Mouse (Mus musculus) hematopoietic stem cell, adult 5-6 weeks (primary cell): Measurements from ENCODE around the gene Pgam2. TPM values are rescaled to one million over a fixed set of nuclear protein-coding genes. Genes with fewer than 3 reads are reported as not detected.

ENCODE experiments used
- ATAC-seq, 2 experiments: fragments of 125-278 bp in 1 of 2; replicated peaks in 1 of 2; 2 replicates each; pipeline ENCODE4 v1.8.0; 2016 to 2017; ENCODE audit warnings: inconsistent platforms in 2 of 2, mild to moderate bottlenecking in 2 of 2, moderate number of reproducible peaks in 2 of 2, low read depth in 1 of 2, moderate TSS enrichment in 1 of 2; ENCODE audit not compliant: low FRiP score in 2 of 2, poor library complexity in 2 of 2, severe bottlenecking in 2 of 2, insufficient read depth in 1 of 2, low TSS enrichment in 1 of 2
- total RNA-seq: library from RNA; stranded (forward); fragments of 172-1452, 232-1000 nt; gene quantifications from 2 replicates; pipeline ENCODE4 v1.2.3, GENCODE M21; 2017

Pgam2 gene
- total RNA-seq, result 1.2 TPM in 1 of 2 replicates, not detected in the other

GRCm38 (mm10) chr11:5803551-5803981 is at the start of gene Pgam2:
Gene Pgam2 (minus strand): TSS chr11:5803733.
- ATAC-seq, result no peak

- no peak for ATAC-seq
These were observed 48.8 kb upstream of the Pgam2 start for GRCm38 (mm10) chr11:5852314-5852713.

- ATAC-seq, result no peak
These were observed 47.6 kb upstream of the Pgam2 start for GRCm38 (mm10) chr11:5851021-5851736.

- ATAC-seq, result no peak
These were observed 46.9 kb upstream of the Pgam2 start for GRCm38 (mm10) chr11:5850452-5850851.

- ATAC-seq, result no peak
These were observed 45.8 kb upstream of the Pgam2 start for GRCm38 (mm10) chr11:5849316-5849715.

- no peak for ATAC-seq
These were observed 45.2 kb upstream of the Pgam2 start for GRCm38 (mm10) chr11:5848741-5849140.

- ATAC-seq, result peak; percentile 36 to 42; a peak in 2 of 4 replicates
These were observed 43.3 kb upstream of the Pgam2 start for GRCm38 (mm10) chr11:5846639-5847345.

- no peak for ATAC-seq
These were observed 39.6 kb upstream of the Pgam2 start for GRCm38 (mm10) chr11:5843131-5843530.

- no peak for ATAC-seq
These were observed 38.2 kb upstream of the Pgam2 start for GRCm38 (mm10) chr11:5841751-5842150.

- ATAC-seq, result no peak
These were observed 36.8 kb upstream of the Pgam2 start for GRCm38 (mm10) chr11:5840346-5840745.

- ATAC-seq, result peak; percentile 84 to 92
These were observed 34.0 kb upstream of the Pgam2 start, which contains the start of gene Polm for GRCm38 (mm10) chr11:5837251-5838246. Gene Polm (minus strand): TSS chr11:5838016.

- ATAC-seq, result no peak
These were observed 32.6 kb upstream of the Pgam2 start for GRCm38 (mm10) chr11:5836126-5836525.

- no peak for ATAC-seq
These were observed 31.5 kb upstream of the Pgam2 start for GRCm38 (mm10) chr11:5835057-5835456.

GRCm38 (mm10) chr11:5834506-5834905 is 31.0 kb upstream of the Pgam2 start:
- no peak for ATAC-seq

- peak; percentile 72 to 74 for ATAC-seq
These were observed 25.8 kb upstream of the Pgam2 start for GRCm38 (mm10) chr11:5829327-5829726.

GRCm38 (mm10) chr11:5828509-5829191 is 25.1 kb upstream of the Pgam2 start:
- peak; percentile 37 to 50; a peak in 3 of 4 replicates for ATAC-seq

GRCm38 (mm10) chr11:5827931-5828330 is 24.4 kb upstream of the Pgam2 start:
- no peak for ATAC-seq
